Mouse (Mus musculus) megakaryocyte, embryonic 14.5 days (primary cell): ENCODE measurements at regions not wholly inside any gene's neighbourhood (a gene's known extent, or its start where the extent isn't known, plus 50 kb on each side); places are given as distances from the start of the nearest gene placed in this dataset.

Source experiments
- FLI1 ChIP-seq: IDR thresholded peaks from 2 replicates; pipeline ENCODE4 v1.6.1; 2012; ENCODE audit warnings: low read length, inconsistent platforms, mixed read lengths
- GATA1 ChIP-seq: IDR thresholded peaks from 3 replicates; pipeline ENCODE4 v1.6.1; 2012; ENCODE audit warnings: mixed read lengths, low read length, inconsistent platforms, borderline replicate concordance

- no peak for TF ChIP-seq FLI1
- no peak for TF ChIP-seq GATA1
These were observed 128.3 kb upstream of the Krr1 start for GRCm38 (mm10) chr10:111844144-111844543.
